Mouse (Mus musculus) left cerebral cortex, adult 18-20 months (tissue): Measurements from ENCODE around the gene Hephl1. TPM values are rescaled to one million over a fixed set of nuclear protein-coding genes. Genes with fewer than 3 reads are reported as not detected.

Source experiments
- DNase-seq, 2 experiments: peaks; one replicate each; pipeline ENCODE4 v3.0.0; 2021 to 2022; ENCODE audit warnings: low spot score in 2 of 2, mixed read lengths in 1 of 2
- total RNA-seq, 2 experiments: library from RNA; stranded (reverse); gene quantifications; 2 replicates each; pipeline ENCODE4 v1.2.3; 2021

Gene Hephl1
- total RNA-seq, 2 experiments from 2014 or later, result not detected

DNA sequence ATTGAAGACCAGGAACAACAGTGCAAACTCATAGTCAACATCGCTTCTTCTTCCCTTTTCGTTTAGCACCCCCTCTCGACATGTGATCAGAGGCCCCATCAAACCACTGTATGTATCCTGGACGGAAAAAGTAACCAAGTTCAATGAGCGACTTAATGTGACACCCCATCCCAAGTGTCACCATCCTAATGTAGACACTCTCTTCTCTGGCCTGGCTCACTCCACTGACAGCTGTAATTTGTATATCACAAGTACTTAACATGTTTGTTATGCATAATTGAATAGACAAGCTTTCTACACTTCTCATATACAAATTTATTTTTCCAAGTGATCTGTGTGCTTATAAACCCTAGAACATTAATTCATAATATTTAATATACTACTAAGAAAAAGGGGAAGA, 51.1 kb downstream of the Hephl1 start:
- DNase-seq, result no peak

DNA sequence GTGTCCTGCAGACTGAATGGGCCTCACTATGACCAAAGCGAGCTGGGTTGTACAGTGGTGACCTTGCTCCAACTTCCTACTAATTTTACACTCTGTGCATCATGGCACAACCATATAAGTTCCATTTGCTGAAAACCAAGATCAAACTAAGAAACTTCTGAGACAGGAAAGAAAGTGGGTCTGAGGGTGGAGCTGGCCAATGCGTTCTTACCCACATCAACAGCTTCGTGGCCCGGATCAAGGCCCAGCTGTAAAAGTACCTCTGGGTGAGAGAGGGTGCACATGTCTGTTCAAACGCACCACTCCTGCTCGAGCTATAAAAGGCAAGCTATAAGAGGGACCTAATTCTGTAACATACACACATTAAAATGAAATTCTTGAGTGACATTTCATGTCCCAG, 51.9 kb downstream of the Hephl1 start:
- no peak for DNase-seq

- no peak for DNase-seq
These were observed 66.2 kb downstream of the Hephl1 start for GRCm38 (mm10) chr9:15045740-15046139.

- peak; percentile 57 to 74 for DNase-seq
These were observed 66.7 kb downstream of the Hephl1 start, which contains the start of gene Panx1 for GRCm38 (mm10) chr9:15045084-15045669. Gene Panx1, minus strand, starts transcription at chr9:15045478.

DNA sequence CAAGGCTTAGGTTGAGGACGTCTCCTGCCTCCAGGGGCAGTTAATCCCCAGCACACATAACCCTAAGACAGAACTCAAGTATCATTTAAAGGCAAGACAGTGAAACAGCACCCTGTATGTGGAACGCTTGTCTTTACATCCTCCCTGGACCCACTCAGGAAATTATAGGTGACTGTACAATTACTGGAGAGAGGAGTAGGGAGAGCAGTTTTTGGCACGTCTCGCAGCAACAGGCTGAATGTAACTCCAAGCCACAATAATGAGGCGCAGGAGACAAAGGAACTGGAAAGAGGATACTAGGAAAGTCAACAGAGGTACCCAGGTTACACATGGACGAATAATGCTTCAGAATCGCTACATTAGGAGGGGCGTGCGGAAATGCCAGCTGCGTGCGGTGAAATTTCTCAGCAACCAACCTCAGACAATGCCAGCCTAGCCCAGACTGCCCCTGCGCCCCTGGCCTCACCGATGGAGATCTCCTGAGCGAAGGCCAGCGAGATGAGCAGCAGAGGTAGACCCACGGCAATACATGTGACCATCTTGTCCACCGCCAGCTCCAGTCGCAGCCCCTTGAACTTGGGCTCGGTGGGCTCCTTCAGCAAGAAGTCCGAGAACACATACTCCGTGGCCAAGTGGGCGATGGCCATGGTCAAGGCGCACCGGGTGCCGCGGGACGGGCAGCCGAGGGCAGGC, 67.4 kb downstream of the Hephl1 start:
- DNase-seq, result no peak

DNA sequence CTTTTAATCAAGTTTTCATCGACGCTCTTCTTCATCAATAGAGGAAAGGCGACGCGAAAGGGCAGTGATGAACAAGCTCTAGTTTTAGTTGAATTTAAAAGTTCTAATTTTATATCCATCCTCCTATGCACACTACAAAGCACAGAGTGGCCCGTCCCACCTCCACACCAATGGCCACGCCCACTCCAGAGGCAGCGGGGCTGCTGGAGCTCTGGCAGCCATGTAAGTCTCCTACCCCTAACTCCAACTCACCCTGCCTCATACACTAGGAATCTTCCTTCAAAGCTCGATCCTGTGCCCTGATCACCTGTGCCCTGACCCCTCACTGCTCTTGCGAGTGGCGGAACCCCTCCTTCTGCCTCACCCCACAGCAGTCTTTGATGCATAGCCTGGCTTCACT, 70.4 kb downstream of the Hephl1 start:
- DNase-seq, result no peak

DNA sequence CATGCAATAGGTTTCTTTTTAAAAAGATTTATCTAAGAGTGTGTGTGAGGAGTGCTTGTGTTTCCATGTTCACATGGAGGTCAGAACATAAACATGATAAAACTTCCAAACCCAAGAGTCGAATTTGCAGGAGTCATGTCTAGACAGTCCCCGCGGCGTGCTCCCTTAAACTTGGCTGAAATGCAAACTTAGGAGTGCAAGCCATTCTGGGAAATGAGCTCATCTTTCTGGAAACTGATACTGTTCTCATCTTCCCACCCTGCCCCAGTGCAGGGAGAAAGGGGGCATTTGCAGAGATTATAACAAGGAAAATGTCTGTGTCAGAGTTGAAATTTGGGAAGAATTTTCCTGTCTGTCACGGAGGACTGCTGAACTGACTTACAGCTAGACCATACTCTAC, 72.1 kb downstream of the Hephl1 start:
- DNase-seq, result no peak

GRCm38 (mm10) chr9:15037704-15038103, 74.2 kb downstream of the Hephl1 start:
- DNase-seq, result no peak

- DNase-seq, result no peak
These were observed 74.7 kb downstream of the Hephl1 start for GRCm38 (mm10) chr9:15037237-15037636.

- DNase-seq, result no peak
These were observed 75.1 kb downstream of the Hephl1 start for GRCm38 (mm10) chr9:15036807-15037206.

- DNase-seq, result no peak
These were observed 75.5 kb downstream of the Hephl1 start for GRCm38 (mm10) chr9:15036405-15036804.

DNA sequence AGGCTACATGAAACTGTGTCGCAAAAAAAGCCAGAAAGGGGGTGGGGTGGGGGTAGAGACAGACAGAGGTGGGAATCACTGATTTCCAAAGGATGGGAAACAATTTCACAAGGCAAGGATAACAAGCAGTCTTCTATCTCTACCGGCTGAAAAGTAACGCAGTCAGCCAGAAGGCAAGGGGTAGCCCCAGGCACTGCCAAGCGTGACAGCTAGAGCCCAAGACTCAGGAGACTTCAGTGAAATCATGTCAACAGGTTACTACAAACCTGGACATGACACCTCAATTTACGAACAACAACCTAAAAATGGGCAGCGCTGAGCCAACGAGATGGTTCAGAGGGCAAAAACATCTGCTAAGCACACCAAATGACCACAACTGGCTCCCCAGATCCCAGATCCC, 75.9 kb downstream of the Hephl1 start:
- no peak for DNase-seq

DNA sequence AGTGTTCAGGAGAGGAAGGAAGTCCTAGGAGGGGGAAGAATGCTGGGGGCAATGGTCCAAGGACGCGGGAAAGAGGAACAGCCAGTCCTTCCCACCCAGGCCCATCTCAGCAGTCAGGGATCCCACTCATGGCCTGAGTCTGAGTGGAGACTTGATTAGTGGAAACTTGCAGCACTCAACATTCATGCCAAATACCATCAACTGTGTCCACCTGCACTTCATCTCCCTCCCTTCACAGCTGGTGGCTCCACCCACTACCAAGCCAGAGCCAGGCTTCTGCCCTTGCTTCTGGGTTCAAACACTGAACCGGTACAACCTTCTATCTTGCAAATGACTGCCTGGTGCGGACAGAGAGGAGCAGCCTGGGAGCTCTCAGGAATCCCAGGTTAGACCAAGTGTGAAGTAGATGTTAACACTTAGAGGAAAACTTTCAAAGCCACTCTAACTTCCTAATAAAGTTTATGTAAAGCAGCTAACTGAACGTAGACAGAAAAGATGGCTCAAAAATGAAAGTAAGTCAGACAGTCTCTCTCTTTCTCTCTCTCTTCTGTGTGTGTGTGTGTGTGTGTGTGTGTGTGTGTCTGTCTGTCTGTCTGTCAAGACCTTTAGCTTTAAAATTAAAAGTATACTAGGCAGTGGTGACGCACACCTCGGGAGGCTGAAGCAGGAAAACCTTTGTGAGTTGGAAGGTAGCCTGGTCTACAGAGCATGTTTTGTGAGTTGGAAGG, 77.2 kb downstream of the Hephl1 start:
- no peak for DNase-seq

DNA sequence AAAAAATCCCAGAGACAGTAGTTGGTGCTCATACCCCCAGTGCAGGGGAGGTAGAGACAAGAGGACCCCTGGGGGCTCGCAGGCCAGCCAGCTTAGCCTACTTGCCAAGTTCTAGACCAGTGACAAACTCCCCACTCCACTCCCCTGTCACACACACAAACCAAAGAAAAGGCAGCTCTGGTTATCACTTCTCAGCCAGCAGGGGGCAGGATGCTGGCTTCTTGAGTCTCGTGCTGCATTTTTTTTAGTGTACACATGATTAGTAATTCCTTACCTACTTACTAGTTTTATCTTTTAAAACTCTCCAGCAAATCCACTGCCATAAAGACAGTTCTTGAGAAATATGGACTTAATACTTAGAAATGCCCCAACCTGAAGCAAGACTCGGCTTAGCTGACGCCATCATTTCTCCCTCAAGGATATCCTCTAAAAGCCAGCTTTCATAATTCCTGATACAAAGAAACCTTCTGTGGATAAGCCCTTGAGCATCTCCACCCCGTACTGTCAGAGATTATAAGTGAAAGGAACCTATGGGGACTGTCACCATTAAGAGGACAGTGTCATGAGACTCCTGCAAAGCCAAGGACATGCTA, 78.2 kb downstream of the Hephl1 start:
- DNase-seq, result peak in 1 of 2 experiments; percentile 31

DNA sequence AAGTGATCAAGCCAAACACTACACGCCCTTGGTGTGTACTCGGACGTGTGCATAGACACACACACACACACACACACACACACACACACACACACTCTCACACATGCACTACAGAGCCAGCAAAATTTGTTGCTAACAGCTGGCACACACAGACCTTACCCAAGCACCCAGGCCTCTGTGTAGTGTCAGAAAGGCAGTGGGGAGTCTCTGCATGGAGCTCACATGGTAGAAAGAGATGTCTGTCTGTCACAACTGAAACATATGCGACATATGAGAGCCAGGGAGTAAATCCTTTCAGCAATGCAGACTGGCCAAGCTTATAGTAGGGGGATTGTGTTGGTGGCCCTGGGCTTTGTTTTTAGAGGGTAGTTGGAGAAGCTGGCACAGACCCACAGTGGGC, 79.1 kb downstream of the Hephl1 start:
- no peak for DNase-seq

GRCm38 (mm10) chr9:15030771-15031170, 81.1 kb downstream of the Hephl1 start:
- DNase-seq, result peak in 1 of 2 experiments; percentile 40

DNA sequence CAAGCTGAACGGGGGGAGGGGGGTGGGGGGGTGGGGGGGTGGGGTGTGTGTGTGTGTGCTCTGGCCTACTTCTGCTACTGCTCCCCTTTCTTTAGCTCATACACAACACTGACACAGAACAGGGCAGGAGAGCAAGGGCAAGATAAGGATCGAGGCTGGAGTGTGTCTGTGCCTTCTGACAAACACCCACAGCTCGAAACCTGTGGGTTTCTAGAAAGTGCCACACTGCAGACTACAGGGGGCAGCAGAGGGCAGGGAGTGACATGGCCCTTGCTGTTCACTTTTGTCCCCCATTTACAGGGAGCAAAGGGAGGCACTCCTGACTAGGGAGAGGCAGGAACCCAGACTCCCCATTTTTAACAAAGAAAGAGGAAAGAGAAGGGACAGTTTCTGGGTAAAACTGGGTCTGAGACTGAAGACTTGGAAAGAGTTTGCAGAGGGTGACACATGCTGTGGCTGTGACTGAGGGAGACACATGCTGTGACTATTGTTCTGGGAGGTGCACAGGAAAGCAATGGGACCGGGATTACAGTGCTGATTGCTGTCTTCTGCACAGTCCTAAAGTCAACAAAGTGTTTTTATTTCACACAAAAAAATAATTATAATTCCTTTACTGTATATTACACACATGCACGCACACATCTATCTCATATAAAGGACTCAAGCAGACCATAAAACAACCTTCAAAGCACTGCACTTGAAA, 82.7 kb downstream of the Hephl1 start:
- DNase-seq, result peak in 1 of 2 experiments; percentile 26

- no peak for DNase-seq
These were observed 84.2 kb downstream of the Hephl1 start for GRCm38 (mm10) chr9:15027725-15028124.

DNA sequence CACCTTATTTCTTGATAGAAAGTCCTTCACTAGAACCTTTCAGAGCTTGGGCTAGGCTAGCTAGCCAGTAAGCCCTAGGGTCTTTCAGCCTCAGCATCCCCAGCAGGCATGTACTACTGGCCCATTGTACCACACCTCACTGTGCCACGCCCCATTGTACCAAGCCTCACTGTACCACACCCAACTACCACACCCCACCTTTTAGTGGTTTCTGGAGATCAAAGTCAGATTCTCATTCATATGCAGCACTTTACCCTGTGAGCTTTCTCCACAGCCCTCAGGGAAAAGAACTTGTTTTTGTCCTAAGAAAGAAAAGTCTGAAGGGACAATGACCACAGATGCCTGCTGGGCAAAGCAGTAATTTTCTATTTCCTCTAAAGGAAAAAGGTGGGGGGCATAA, 88.9 kb downstream of the Hephl1 start:
- DNase-seq, result no peak

- DNase-seq, result peak in 1 of 2 experiments; percentile 36
These were observed 90.8 kb downstream of the Hephl1 start for GRCm38 (mm10) chr9:15021156-15021555.

DNA sequence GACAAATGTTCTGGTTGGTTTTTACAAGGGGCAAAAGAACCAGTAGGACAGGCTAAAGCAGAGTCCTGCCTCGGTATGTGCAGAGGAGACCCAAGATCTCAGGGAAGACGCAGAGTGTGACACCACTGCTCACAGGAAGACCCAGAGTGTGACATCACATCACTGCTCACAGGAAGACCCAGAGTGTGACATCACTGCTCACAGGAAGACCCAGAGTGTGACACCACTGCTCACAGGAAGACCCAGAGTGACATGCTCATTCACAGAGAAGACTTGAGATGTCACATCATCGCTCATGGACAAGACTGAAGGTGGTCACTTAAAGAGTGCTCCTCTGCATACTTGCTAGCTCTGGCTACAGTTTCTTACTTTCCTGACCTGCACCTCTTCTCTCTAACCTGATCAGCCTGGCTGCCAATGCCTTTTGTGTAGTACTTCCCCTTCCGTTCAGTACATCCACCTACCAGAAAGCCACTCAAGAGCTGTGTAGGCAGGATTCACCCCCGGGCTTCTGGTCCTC, 91.3 kb downstream of the Hephl1 start:
- DNase-seq, result no peak
